Mouse (Mus musculus) layer of hippocampus, postnatal 36 days (tissue): ENCODE measurements at regions not wholly inside any gene's neighbourhood (a gene's known extent, or its start where the extent isn't known, plus 50 kb on each side); places are given as distances from the start of the nearest gene placed in this dataset.

Source experiments
- DNase-seq, 2 experiments: peaks; one replicate each; pipeline ENCODE4 v3.0.0; 2022

DNA sequence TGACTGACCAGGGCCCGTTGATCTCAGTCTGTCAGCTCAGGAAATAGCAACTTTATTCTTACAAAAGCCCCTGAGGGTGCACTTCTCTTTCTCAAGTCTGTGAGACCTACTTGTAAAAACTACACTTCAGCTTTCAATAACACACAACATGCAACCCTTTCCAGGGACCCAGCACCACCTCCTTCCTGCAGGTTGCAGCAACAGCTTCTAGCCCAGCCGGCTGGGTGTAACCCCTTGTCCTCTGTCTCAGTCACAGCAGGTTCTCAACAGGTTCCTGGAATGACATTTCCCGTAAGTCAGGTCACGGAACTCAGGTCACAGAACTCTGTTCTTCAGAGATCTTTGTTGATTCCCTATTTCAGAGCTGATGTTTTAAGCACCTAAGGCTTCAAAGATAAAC, 558.5 kb upstream of the Camk1g start:
- DNase-seq: no peak

DNA sequence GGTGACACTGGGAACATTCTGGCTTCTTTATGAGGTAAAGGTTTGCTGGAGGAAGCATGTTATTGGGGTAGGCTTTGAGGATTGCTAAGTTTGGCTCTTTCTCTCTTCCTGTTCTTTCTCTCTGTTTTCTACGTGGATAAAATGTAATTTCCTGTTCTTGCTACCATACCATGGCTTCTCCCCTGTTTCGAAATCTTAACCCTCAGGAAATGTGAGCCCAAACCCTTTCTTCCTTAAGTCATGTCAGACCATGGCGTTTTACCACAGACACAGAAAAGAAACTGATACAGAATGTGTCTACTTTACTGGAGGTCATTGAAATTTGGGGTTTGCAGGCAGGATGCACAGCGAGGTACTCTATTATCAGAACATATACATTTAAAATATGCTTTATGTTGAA, 552.7 kb upstream of the Camk1g start:
- no peak for DNase-seq

DNA sequence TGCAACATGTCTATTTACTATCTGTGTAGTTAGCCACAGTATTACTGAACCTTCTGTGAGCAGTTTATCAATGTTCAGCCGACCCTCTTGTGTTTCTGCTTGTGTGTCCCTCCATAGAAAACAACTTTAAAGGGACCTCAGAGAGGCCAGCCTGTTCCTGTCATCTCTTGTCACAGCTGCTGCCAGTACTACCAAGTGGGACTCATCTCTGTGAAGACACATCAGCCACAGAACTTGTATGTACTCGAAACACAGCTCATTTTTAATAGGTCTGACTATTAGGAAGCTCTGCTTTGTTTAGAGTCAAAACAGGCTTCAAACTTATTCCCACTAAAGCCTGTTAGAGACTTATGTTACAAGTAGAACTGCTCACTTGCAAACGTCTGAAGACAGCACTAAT, 549.1 kb upstream of the Camk1g start:
- DNase-seq: no peak

DNA sequence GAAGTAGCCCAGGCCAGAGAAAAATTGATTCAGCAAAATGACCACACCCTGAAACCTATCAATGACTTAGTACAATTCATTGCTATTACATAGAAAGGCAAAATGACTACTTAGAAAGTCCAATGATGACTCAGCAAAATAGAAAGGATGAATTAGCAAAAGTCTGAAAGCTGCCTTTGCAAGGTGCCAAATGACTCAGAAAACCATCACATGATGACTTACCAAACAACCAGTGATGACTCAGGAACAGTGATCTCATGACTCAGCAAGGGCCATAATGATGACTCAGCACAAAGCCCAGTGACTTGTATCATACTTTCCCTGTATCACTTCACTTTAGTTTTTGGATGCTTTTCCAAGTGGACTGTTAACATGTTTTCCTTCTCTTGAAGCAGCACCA, 535.6 kb upstream of the Camk1g start:
- DNase-seq: no peak

DNA sequence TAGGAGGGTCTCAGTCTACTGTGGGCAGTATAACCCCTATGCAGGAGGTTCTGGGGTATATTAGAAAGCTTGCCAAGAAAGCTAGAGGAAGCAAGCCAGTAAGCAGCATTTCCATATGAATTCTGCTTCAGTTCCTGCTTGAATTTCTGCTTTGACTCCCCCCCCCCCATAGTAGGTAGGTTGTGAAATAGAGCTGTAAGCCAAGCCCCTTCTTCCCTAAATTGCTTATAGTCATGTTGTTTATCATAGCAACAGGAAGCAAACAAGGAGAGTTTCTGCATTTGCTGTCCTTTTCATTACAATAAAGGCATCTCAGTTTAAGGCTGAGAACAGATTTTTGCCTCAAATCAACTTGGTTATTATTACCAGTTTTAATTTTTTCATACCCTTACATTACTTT, 524.0 kb upstream of the Camk1g start:
- DNase-seq: no peak

DNA sequence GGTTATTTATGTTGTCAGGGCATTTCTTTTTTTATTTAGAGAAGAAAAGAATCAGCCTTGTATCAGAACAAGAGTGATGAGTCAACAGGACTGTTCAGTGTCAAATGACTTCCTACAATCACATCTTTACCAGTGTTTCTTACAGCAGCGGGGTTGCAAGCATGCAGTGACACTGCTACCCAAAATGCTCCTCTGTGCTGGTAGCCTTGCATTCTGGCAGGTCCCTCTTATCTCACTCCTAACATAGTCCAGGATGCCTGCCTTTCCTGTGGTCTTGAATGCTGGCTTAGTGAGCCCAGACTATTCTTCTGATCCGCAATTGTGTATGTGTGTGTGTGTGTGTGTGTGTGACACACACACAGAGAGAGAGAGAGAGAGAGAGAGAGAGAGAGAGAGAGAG, 506.4 kb upstream of the Camk1g start:
- no peak for DNase-seq

DNA sequence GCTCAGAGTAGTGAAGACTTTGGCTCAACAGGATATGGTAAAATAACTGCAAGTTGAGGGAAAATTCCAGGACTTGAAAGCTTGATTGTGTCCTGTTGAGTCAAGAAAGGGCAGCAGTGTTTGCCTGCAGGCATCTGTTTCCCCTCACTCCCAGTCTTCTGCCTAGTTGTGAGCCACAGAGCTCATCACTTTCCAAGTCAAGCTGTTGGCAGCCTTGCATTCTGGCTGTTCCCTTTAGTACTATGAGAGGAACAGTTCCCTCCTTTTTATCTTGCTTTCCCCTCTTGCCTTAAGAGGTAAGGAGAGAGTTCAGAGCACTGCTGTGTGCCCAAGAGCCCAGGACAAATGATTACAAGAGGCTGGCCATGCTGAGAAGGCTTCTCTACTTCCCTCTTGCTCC, 506.0 kb upstream of the Camk1g start:
- DNase-seq: no peak

DNA sequence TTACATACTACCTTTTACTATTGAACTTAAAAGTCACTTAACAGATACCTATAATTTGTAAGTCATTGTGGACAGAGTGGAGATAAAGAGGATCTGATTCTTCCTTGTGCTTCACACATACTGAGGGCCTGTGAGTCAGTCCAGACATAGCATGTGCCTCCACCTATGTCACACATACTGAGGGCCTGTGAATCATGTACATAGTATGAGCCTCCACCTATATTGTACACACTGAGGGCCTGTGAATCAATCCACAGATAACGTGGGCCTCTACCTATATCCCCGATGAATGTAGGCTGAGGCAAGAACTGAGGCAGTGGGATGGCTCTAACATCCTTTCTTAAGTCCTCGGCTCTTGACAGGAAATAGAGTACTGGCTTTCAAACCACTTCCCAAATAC, 505.2 kb upstream of the Camk1g start:
- no peak for DNase-seq

DNA sequence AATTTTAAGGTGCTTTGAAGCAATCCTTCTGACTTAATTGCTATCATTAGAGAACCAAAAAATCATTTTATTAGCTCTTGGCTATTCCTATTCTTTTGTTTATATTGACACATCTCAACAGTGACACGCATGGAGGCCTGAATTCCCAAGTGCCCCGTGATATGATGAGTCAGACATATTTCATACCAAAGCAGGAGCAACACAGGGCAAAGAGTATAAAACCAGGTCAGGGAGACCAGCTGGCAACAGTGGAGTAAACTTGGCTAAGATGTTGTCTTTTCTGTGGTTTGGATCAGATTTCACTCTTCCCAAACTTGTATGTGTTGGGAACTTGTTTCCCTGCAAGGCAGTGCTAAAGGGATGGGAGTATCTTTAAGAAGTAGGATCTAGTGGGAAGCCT, 500.6 kb upstream of the Camk1g start:
- no peak for DNase-seq

DNA sequence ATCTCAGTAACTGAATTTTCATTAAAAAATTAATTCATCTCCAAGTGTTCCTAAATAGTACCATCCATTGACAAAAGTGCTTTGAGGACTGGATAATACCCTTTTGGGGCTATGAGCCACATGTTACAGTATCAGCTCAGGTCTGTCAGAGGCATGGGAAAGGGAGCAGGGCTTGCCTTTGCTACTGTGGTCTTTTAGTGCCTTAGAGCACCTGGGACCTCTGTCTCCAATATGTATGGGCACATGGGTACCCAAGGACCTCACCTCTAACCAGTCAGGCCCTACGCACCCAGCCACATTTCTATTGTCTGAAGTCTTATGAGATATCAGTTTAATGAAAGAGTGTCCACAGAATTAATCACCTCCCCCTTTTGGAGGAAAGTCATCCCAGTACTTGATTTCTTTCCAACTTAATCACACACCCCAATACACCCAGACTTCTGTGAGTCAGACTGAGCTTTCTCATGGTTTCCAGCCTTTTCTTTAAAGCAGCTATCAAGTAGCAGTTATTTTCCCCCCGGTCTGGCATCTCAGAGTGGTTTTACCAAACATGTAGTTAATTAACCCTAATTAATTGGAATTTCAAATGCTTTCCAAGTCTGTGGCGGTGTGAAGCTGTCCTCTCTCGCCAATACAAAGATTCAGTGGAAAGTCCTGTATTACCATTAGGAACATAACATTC, 498.7 kb upstream of the Camk1g start:
- no peak for DNase-seq

DNA sequence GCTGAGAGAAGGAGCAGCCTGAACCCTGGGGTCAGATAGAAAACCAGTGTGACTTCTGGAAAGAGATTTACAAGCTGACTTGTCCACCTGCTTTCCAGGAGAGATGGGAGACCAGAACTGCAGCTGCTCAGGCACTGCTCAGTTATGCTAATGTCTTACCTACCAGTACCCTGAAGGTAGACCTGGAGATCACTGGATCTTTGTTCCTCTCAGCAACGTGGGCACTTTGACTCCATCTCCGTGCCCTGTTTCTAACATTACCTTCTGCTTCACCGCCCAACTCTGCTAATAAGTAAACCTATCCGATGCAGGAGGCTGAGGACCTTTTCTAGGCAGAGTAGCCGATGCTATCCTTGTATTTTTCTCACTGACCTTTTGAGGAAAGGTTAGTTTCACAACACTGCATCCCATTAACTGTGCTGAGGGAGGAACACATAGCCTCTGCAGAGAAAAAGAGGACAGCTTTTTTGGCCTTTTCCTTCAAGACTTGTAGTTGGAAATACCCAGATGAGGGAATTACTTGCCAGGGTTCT, 490.7 kb upstream of the Camk1g start:
- DNase-seq: no peak

DNA sequence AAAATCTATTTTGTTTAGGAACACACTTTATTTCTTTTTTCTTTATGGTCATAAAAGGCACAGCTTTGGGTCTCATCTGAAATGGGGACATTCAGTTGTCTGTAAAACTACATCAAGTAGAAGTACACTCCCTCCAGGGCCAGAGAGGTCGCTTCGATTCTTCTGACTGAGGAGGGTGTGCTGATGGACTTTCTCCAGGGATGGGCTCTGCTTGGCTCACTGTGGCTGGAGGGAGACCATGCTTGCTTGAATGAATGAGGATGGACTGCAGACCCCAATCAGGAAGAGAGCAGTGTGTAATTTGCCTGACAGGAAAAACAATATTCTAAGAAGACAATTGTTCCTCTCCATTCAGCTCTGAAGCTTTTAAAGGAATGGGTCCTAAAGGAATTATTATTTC, 490.3 kb upstream of the Camk1g start:
- DNase-seq: no peak

DNA sequence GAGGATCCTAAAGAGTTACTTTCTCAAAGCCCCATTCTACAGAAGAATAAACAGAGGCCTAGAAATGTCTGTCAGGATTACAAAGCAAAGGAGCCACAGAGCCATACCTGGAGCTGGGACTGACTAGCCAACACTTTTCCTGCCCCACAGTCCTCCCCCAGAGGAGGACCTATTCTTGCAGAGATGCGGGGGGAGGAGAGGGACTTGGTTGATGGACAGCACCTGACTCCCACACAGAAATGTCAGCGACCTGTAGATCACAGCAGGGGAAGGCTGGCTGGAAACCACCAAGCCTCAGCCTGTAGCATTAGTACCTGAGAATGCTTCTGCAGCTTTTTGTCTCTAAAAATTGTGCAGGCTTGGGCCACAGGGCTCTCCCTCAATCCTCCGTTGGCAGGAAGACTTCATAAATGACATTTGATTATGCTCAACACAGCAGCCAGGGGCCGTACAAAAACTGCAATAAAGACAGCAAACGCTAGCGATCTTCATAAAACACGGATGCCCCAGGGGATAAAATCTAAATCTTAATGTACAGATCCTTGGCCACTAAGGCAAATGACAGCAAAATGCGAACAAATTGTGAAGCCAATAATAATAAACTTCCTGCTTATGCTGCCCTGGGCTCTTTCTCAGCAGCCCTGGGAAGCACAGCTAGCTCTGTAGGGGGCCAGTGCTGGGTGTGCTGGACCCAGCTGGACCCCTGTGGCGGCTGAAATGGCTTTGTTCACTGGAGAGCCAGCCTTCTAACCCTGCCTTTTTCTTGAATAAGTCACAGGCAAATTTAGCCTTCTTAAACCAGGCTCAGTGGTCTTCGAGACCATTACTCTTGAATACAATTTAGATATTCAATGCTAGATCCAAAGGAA, 489.4 kb upstream of the Camk1g start:
- DNase-seq: no peak

DNA sequence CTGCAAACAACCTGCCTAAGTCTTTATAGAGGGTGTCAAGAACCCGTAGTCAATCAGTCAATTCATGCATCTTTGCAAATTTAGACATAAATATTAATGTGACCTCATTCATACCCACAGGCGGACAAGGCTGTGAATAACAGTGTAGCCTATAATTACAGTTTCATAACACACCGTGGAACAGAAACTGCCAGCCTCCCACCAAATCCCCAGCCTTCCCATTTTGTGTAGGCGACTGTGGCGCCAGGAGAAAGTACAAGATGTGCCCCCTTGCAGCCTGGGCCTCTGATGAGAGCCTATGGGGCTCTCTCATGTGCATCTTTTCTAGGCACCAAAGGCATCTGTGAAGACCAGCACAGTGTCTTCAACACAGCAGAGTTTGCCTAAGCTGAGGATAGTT, 477.8 kb upstream of the Camk1g start:
- peak; percentile 11 for DNase-seq

DNA sequence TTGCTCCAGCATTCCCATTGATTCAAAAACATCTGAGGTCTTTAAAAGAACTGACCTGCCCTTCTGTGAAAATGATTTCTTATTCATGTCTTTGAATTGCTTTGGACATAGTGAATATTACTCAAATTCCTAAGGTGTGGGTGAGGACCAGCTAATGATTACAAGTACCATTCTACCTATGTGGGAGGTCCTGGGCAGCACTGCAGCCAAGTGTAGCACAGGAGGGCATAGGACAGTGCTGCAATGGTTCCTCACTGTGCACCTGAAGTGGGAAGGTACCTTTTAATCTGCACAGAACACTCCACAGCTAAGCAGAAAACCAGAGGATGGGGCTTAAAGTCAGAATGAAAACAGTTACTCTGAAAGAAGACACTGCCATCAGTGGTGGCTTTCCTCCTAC, 474.8 kb upstream of the Camk1g start:
- no peak for DNase-seq

DNA sequence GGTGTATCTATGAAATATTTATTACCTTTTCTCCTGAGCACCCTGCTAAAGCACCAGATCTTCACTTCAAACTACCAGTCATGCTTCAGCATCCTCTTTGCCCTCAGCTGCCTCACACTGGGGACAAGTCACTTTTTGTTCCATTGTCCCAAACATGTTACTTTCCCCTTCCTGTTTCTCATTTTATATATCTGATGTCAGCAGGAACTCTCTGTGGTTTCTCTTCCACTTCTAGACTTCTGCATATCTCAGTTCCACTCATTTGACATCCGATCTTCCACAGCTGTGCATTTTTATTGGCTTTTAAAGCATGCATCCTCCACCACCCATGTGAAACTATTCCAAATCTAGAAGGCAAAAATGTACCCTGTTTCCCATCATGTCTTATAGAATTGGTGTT, 474.4 kb upstream of the Camk1g start:
- no peak for DNase-seq

DNA sequence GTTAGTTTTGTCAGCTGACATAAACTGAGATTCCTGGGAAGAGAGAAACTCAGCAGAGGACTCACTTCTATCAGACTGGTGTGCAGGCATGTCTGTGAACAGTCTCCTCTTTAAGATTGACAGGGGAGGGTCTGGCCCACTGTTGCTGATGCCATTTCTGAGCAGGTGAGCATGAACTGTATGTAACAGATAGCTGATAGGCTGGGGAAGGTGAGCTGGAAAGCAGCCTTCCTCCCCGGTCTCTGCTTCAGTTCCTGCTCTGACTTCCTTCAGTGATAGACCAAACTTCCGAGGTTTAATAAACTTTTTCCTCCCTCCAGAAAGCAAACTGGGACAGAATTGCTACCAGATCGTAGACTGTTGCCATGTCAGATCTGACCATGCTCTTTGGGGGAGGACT, 430.9 kb upstream of the Camk1g start:
- DNase-seq: no peak

DNA sequence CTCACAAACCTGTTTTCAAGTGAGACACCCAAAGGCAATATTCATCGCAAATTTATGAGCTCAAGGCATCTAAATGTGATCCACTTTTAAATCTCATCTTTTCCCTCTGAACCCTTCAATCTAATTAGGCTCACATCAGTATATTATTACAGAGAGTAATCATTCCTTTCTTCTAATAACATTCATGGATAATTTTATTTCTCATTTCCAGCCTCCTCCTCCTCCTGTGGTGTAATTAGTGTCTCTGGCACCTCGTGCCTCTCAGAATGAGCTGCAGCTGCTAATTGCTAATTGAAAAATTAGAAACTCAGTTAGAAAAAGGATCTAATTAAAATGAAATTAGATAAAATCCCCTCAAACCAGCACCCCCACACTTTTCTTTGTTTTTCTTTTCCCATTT, 420.5 kb upstream of the Camk1g start:
- no peak for DNase-seq

DNA sequence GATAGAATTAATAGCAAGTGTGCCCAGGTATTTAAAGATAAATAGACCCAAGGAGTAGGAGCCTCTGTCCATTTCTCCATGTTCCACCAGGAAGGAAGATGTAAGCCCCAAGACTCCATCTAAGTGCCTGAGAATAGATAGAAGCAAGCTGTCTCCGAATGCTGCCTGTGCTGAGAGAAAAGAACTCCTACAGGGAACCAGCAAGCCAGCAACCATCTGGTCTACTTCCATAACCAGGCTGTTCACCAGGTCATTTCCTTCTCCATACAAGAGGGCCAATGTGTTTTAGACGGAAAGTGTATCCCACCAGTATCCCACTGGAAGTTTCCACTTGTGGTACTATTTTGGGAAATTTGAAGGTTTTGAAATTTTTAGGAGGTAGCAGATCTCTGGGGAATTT, 418.4 kb upstream of the Camk1g start:
- DNase-seq: no peak

DNA sequence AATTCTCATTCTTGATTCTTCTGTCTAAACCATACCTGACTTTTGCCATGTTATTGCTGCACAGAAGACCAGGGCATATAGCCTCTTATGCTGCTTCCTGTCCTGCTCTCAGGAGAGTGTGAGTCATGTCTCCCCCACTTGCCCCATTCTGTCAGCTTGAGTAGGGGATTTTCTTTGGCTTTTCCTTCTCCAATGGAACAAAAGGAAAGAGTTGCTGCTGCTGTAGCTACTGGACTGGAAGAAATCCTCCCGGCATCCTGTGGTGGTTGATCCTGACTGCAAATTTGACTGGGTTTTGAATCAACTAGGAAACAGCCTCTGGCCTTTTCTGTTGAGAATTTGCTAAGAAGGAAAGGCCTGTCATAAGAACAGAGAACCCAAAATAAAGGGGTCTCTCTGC, 417.3 kb upstream of the Camk1g start:
- DNase-seq: no peak

DNA sequence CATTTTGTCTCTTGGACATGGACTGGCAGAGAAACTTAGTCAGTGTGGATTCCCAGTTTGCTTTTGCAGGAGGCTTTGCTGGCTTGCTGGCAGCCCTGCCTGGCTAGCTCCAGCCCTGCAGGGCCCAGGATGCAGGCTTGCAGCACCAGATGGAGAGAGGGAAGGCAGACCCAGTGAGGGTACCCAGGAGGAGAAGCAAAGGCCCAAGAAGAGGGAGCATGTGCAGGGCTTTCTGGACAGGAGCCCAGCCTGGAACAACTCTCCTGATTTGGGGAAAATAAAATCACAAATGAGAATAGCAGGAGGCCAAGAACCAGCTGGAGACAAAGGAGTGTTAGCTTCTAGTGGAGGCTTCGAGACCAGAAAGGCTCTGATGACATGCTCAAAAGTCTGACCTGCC, 414.9 kb upstream of the Camk1g start:
- DNase-seq: peak; percentile 60 to 64

DNA sequence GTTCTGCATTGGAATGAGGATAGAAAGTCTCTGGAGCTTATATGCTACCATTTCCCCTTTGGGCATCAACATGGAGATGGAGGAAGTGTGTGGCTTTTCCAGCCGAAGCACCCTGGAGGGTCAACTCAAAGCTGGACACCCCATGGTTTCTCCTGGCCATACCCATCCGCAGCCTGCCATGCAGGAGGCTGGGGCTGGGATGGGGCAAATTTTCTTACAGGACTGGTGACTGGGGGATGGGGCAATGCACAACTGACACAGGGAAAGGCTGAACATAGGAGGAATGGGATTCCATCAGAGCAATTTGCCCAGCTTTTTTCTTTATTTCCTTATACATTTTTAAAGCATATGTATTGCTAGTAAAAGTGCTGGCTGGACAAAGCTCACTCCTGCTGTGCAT, 414.4 kb upstream of the Camk1g start:
- DNase-seq: no peak

DNA sequence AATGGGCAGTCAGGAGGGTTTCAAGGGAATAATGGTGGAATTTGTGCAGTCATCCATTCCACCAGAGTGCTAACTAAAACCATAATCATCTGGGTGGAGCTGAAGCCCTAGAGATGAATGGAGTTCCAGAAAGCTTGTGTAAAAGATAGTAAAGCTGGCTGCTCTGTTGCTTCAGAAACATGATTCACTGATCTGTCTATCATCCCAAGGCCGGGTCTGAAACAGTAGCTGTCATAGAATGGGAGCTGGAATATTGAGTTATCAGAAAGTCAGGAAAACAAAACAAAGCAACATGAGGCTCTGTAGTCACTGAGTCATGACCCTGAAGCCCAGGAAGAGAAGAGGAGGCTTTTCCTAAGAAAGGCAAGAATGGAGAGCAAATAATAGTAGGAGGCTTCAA, 408.1 kb upstream of the Camk1g start:
- DNase-seq: no peak

DNA sequence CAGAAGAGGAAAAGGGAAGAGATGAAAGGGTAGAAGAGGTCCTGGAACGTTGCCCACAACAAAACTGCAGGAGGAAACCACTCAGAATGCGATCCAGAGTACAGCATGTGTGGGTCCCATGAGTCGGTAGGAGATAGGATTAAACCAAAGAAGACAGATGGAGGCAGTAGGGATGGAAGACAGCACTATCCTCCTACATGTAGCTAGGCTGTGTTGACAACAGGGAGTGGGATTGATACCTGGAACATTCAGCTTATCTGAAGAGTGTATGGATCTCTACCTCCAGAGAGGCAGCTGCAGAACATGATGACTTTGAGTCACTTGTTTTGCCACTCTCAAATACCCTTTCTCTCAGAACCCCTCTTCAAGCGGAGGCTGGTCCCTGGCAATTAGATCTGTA, 399.4 kb upstream of the Camk1g start:
- DNase-seq: no peak
